Mouse (Mus musculus) testis, adult 2 months (tissue): ENCODE results near the gene Agap1.

Experiments
- CTCF ChIP-seq: fragments of 200-500 bp; IDR thresholded peaks from 2 replicates; pipeline ENCODE4 v1.5.1; 2012; ENCODE audit warnings: low read depth, mild to moderate bottlenecking, inconsistent platforms, low read length, moderate library complexity; ENCODE audit not compliant: control insufficient read depth, insufficient read depth, insufficient replicate concordance
- POLR2A ChIP-seq: fragments of 200-500 bp; IDR thresholded peaks from 2 replicates; pipeline ENCODE4 v1.6.1; 2012; ENCODE audit warnings: low read depth, mild to moderate bottlenecking, inconsistent platforms, low read length, moderate library complexity; ENCODE audit not compliant: control insufficient read depth

GRCm38 (mm10) chr1:89918111-89918510 is 463.5 kb downstream of the Agap1 start:
- TF ChIP-seq CTCF (no peak), POLR2A (no peak)
